Mouse (Mus musculus): Measurements from ENCODE around the gene Zfand2a.

DNA sequence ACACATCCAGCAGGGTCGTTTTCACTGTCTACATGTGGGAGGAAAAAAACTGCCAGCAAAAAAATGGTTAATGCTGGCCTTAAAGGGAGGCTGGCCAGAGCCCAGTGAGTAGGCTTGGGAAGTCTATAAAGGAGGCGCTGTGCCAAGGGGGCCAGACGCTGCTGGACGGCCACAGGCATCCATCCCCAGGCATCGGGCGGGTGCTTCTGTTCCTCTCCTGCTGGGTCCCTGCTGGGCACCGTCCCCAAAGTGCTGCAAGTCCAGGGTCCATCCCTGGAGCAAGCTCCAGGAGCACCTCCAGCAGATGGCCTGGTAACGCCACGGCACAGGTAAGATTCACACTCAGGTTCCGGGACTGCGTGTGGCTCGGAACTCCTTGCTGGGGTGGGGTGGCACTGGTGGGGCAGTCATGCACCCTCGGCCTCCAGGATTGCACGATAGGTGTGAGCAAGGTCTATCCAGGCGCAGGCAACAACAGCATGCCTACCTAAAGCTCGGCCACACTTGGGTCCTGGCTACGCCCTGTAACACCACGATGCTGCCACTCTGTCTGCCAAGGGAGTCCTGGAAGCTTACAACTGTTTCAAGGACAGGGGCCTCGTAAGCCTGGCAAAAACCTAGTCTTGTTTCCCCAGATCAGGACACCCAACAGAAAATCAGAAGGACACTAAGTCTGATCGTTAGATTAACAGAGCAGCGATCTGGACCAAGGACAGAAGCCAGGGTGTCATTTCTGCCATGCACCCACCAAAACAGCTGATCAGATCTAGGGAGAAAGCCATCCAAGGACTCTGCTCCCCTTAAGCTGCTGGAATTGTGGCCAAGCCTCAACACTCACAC is 61.1 kb downstream of the Zfand2a start, which contains the start of gene Gper1:
- TF ChIP-seq CTCF (IDR thresholded peaks at IDR 0.05; ENCODE audit: borderline replicate concordance, insufficient read depth, low read length), result no peak
- TF ChIP-seq POLR2A (IDR thresholded peaks at IDR 0.05; ENCODE audit: low read depth, low read length), result no peak
